Mouse (Mus musculus): Measurements from ENCODE around the gene Opcml.

DNA sequence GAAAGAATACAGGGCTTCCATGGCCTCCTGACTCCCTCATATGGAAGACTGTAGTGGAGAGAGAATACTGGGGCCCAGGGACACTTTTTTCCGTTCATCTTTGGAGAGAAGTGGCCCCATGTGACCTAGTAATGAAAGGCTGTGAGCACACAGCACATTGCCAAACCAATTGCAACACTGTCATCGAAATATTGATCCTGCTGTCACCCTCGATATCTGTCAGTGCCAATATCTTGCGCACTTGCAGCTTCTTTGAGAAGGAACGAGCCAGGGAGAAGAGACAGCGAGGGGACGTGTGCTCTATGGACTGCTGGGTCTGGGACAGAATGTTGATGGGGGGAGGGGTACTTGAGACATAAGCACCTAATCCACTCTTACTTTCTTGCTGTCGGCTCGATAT, 460.8 kb downstream of the Opcml start:
- TF ChIP-seq CTCF (IDR thresholded peaks at IDR 0.05; ENCODE audit: low read depth) (no peak), EP300 (IDR thresholded peaks at IDR 0.05; ENCODE audit: low read depth) (no peak)
